Mouse (Mus musculus) heart, embryonic 15.5 days (tissue): ENCODE results near the gene Rapgef2. TPM values are rescaled to one million over a fixed set of nuclear protein-coding genes. Genes with fewer than 3 reads are reported as not detected.
A peak's percentile ranks its signal among the peaks of the same experiment; 100 is the strongest.

Source experiments
- ATAC-seq: fragments of 200-750 bp; cut with Nextera tagmentation; replicated peaks from 2 replicates; pipeline ENCODE4 v1.8.0; 2017; ENCODE audit warnings: low read depth, moderate TSS enrichment; ENCODE audit not compliant: insufficient number of reproducible peaks, insufficient read depth, low FRiP score
- H3K27ac ChIP-seq: fragments of 300-500 bp; sonication (generic); 2 replicates; pipeline ENCODE4 v1.5.1; 2015; ENCODE audit warnings: mild to moderate bottlenecking, inconsistent platforms
- H3K27me3 ChIP-seq: fragments of 300-500 bp; sonication (generic); 2 replicates; pipeline ENCODE4 v1.6.1; 2015; ENCODE audit warnings: inconsistent platforms
- H3K36me3 ChIP-seq: fragments of 300-500 bp; sonication (generic); 2 replicates; pipeline ENCODE4 v1.6.1; 2015; ENCODE audit warnings: mild to moderate bottlenecking, inconsistent platforms
- H3K4me1 ChIP-seq: fragments of 300-500 bp; sonication (generic); replicated peaks from 2 replicates; pipeline ENCODE4 v1.6.1; 2015; ENCODE audit warnings: inconsistent platforms
- H3K4me2 ChIP-seq: fragments of 300-500 bp; sonication (generic); 2 replicates; pipeline ENCODE4 v1.6.1; 2015; ENCODE audit warnings: inconsistent platforms, mild to moderate bottlenecking, moderate library complexity
- H3K4me3 ChIP-seq: fragments of 300-500 bp; sonication (generic); 2 replicates; pipeline ENCODE4 v1.5.1; 2015; ENCODE audit warnings: mild to moderate bottlenecking, inconsistent platforms
- H3K9ac ChIP-seq: fragments of 300-500 bp; sonication (generic); 2 replicates; pipeline ENCODE4 v1.6.1; 2015; ENCODE audit warnings: mild to moderate bottlenecking, inconsistent platforms
- H3K9me3 ChIP-seq: fragments of 300-500 bp; sonication (generic); replicated peaks from 2 replicates; pipeline ENCODE4 v1.6.1; 2016; ENCODE audit warnings: inconsistent platforms
- WGBS: fragments of 180-500 bp; shearing (Covaris S2); methylation state at CpG from one replicate; pipeline ENCODE4 v1.1.7; 2015; ENCODE audit warnings: mixed read lengths; 5-methylcytosine and 5-hydroxymethylcytosine counted together
- polyA plus RNA-seq: library from polyadenylated mRNA; unstranded; fragments of >200 nt; fragmentation: Nextera tagmentation; extraction: Ambion mirVana; gene quantifications from 2 replicates; pipeline ENCODE4 v1.2.1, GENCODE M21; 2015

The Rapgef2 gene
- polyA plus RNA-seq, 1 experiment from 2014 or later, result 5.7 TPM

DNA sequence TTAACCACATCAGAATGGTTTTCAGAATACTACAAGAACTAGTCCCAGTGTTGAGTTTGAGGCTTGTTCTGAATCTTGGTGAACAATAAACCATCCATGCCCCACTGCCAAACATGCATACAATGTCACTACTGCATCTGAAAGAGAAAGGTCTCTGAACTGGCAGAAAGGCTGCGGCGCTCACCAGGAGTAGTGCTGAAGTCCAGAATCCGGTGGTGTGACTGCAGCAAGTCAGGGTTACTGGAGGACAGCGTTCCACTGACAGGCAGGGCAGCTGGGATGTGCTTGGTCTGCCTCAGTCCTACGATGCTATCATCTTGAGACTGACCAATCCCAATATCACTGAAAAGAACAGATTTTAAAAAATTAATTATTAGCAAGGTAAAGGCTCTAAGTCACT lies 197.9 kb downstream of the Rapgef2 start:
- no peak for ATAC-seq
- Histone ChIP-seq H3K9ac (no peak overlapping the region), H3K4me1 (no peaks in the 10 kb centered on the region), H3K27ac (no peak overlapping the region), H3K4me3 (no peak overlapping the region), H3K27me3 (no peaks in the 10 kb centered on the region), H3K4me2 (no peak overlapping the region), H3K9me3 (no peaks in the 10 kb centered on the region), H3K36me3 (peaks cover 72% of the 10 kb centered on the region)
- 83% methylated on average over 5 of the region's 5 CpGs for WGBS

DNA sequence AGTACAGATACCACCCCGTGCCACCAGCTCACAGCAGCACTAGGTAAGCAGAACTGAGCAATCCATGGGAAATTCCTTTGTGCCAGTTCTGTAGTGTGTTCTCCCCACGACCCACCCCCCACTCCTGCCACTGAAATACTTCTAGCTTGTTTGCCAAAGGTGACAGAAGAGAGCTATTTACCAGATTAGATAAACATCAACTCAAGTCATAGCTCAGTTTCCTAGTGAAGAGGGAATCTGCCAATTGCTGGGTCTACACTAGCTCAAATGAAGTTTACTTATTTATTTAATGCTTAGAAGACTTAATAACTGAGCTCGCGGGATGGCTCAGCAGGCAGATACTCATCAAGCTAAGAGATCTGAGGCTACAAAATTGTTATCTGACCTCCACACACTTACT lies 200.0 kb downstream of the Rapgef2 start:
- Histone ChIP-seq H3K27ac (no peak overlapping the region), H3K9me3 (no peaks in the 10 kb centered on the region), H3K4me2 (no peak overlapping the region), H3K4me1 (no peaks in the 10 kb centered on the region), H3K9ac (no peak overlapping the region), H3K36me3 (peaks cover 71% of the 10 kb centered on the region), H3K4me3 (no peak overlapping the region), H3K27me3 (no peaks in the 10 kb centered on the region)
- 75% methylated on average over 4 of the region's 4 CpGs for WGBS
- no peak for ATAC-seq

GRCm38 (mm10) chr3:79083881-79084280 lies 202.4 kb downstream of the Rapgef2 start:
- no peak overlapping the region for H3K27ac ChIP-seq
- WGBS, result 91% methylated on average over 3 of the region's 3 CpGs
- H3K4me2 ChIP-seq, result no peak overlapping the region
- ATAC-seq, result no peak
- H3K9me3 ChIP-seq, result no peaks in the 10 kb centered on the region
- no peaks in the 10 kb centered on the region for H3K27me3 ChIP-seq
- no peak overlapping the region for H3K9ac ChIP-seq
- no peaks in the 10 kb centered on the region for H3K4me1 ChIP-seq
- H3K36me3 ChIP-seq, result peaks cover 78% of the 10 kb centered on the region
- H3K4me3 ChIP-seq, result no peak overlapping the region

DNA sequence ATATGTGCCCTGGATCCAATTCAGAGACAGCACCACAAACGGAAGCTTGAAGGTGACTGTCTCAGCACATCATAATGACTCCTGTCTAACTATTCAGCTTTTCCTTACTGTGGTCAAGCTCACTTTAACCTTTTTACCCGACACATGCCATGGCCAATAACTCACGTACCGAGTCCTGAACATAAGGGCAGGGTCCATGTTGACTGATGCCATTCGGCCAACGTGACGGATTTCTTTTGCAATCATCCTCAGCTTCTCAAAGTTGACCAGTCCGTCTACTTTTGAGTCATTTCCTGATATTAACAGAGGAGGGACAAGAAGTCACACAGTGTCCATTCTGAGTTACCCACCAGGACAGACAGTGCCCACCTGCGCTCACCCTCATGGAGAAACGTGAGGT lies 203.3 kb downstream of the Rapgef2 start:
- Histone ChIP-seq H3K27ac (no peak overlapping the region), H3K27me3 (no peaks in the 10 kb centered on the region), H3K4me2 (no peak overlapping the region), H3K4me3 (no peak overlapping the region), H3K4me1 (no peaks in the 10 kb centered on the region), H3K36me3 (peaks cover 86% of the 10 kb centered on the region), H3K9ac (no peak overlapping the region), H3K9me3 (no peaks in the 10 kb centered on the region)
- no peak for ATAC-seq
- WGBS, result 93% methylated on average over 10 of the region's 10 CpGs

DNA sequence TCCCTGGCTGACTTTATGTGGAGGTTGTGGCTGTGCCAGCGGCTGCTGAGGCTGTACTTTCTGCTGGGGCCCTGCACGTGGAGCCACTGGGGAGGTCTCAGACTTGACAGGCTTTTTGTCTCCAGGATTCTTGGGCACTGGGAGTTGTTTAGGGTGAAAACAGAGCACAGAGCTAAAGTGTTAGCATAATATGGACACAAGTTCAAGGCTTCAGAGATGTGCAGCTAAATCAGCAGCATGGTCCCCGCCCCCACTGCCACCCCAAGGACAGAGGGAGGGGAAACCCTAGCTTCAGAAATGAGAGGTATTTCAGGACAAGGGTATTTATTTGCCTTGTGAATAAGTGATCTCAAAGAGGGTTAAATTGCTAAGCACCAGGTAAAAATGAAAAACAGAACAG lies 207.2 kb downstream of the Rapgef2 start:
- WGBS, result 77% methylated on average over 3 of the region's 3 CpGs
- H3K36me3 ChIP-seq, result peaks cover 53% of the 10 kb centered on the region
- ATAC-seq, result no peak

DNA sequence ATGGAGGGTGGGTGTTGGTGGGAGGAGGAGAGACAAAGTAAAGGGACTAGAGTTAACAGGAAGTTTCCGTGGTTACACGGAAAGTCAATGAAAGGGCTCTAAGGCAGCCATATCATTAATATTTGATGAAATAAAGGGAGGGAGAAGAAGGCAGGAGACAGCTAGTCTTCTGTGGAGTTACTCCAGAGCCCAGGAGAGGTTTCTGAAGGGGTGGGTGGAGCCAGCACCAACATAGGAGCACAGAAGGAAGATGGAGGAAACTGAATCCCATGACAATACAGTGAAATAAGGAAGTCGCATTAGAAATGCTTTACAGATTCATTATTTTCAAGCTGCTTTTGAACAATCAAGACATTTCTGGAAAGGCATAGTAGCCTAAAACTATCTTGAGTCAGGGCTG lies 211.3 kb downstream of the Rapgef2 start:
- peaks cover 10% of the 10 kb centered on the region for H3K4me1 ChIP-seq
- H3K9ac ChIP-seq, result no peak overlapping the region
- H3K4me2 ChIP-seq, result no peak overlapping the region
- no peaks in the 10 kb centered on the region for H3K9me3 ChIP-seq
- 85% methylated on average over 3 of the region's 3 CpGs for WGBS
- no peak for ATAC-seq
- peaks cover 26% of the 10 kb centered on the region for H3K36me3 ChIP-seq
- no peak overlapping the region for H3K4me3 ChIP-seq
- H3K27me3 ChIP-seq, result no peaks in the 10 kb centered on the region
- no peak overlapping the region for H3K27ac ChIP-seq

More for the DNA sequence above, 207.2 kb downstream of the Rapgef2 start:
- no peak overlapping the region for H3K4me3 ChIP-seq
- H3K27me3 ChIP-seq, result no peaks in the 10 kb centered on the region
- no peak overlapping the region for H3K27ac ChIP-seq
- H3K9me3 ChIP-seq, result no peaks in the 10 kb centered on the region
- H3K4me2 ChIP-seq, result no peak overlapping the region
- no peak overlapping the region for H3K9ac ChIP-seq
- no peaks in the 10 kb centered on the region for H3K4me1 ChIP-seq

DNA sequence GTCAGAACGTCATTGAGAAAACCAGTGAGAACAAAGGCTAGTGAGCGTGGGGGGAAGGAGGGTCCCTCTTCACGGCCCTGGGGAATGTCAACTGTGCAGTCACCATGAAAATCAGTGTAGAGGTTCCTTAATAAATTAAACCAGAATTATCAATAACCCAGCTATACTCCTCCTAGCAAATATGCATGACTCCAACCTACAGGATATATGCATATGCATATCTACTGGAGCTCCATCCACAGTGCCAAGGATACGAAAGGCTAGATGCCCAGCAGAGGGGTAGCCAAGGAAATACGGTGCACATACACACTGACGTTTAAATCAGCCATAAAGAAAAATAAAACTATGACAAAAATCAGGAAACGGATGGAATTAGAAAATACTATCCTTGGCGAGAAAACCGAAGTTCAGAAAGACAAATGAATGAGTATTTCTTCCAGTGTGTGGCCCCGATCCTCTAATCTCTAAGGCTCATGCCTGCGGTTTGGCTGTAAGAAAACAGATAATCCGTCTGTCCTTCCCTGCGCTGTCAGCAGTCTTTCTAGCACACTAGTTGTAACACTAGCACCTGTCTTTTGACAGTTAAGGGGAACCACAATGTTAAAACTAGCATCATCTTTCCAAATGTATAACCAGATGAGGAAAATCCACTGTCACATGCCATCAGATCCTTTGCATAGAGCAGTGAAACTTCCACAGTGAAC lies 212.6 kb downstream of the Rapgef2 start:
- no peak overlapping the region for H3K4me3 ChIP-seq
- no peak overlapping the region for H3K4me2 ChIP-seq
- no peak overlapping the region for H3K9ac ChIP-seq
- peaks cover 24% of the 10 kb centered on the region for H3K36me3 ChIP-seq
- H3K9me3 ChIP-seq, result no peaks in the 10 kb centered on the region
- peaks cover 10% of the 10 kb centered on the region for H3K4me1 ChIP-seq
- ATAC-seq, result no peak
- H3K27me3 ChIP-seq, result no peaks in the 10 kb centered on the region
- no peak overlapping the region for H3K27ac ChIP-seq
- WGBS, result 80% methylated on average over 13 of the region's 13 CpGs

DNA sequence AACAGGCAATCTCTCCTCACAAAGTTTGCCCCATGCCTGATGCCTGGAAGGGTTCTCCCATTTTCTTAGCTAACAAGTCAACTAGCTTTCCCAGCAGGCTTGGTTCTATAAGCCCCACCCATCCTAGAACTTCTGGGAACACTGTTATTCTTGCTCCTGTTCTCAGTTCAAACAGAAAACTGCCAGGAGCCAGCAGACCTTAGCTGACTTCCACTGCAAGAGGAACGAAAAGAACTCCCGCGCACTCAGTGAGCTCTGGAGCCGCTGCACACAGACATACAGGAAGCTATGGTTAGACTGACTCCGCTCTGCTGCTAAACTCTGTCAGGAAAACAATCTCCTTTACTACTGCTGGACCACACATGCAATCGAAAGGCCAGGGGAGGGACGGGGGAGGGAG lies 214.8 kb downstream of the Rapgef2 start:
- Histone ChIP-seq H3K27ac (peak overlapping the region; percentile 89), H3K9me3 (no peaks in the 10 kb centered on the region), H3K4me2 (peak overlapping the region; percentile 57), H3K27me3 (no peaks in the 10 kb centered on the region), H3K4me1 (peaks cover 10% of the 10 kb centered on the region), H3K36me3 (peaks cover 28% of the 10 kb centered on the region), H3K9ac (no peak overlapping the region), H3K4me3 (peak overlapping the region; percentile 34)
- WGBS, result 4% methylated on average over 6 of the region's 7 CpGs
- peak; percentile 47; the same call in 1 of the 2 replicates for ATAC-seq

GRCm38 (mm10) chr3:79069891-79070290 lies 216.4 kb downstream of the Rapgef2 start:
- Histone ChIP-seq H3K9ac (no peak overlapping the region), H3K27ac (no peak overlapping the region), H3K4me2 (no peak overlapping the region), H3K9me3 (no peaks in the 10 kb centered on the region), H3K27me3 (no peaks in the 10 kb centered on the region), H3K36me3 (peaks cover 34% of the 10 kb centered on the region), H3K4me3 (no peak overlapping the region), H3K4me1 (peaks cover 10% of the 10 kb centered on the region)
- ATAC-seq, result no peak
- 87% methylated on average over 10 of the region's 10 CpGs for WGBS

GRCm38 (mm10) chr3:79068976-79069375 lies 217.3 kb downstream of the Rapgef2 start:
- Histone ChIP-seq H3K4me3 (no peak overlapping the region), H3K36me3 (peaks cover 40% of the 10 kb centered on the region), H3K27me3 (no peaks in the 10 kb centered on the region), H3K27ac (no peak overlapping the region), H3K9me3 (no peaks in the 10 kb centered on the region), H3K9ac (no peak overlapping the region), H3K4me1 (peaks cover 10% of the 10 kb centered on the region), H3K4me2 (no peak overlapping the region)
- ATAC-seq, result no peak
- 87% methylated on average over 11 of the region's 11 CpGs for WGBS

DNA sequence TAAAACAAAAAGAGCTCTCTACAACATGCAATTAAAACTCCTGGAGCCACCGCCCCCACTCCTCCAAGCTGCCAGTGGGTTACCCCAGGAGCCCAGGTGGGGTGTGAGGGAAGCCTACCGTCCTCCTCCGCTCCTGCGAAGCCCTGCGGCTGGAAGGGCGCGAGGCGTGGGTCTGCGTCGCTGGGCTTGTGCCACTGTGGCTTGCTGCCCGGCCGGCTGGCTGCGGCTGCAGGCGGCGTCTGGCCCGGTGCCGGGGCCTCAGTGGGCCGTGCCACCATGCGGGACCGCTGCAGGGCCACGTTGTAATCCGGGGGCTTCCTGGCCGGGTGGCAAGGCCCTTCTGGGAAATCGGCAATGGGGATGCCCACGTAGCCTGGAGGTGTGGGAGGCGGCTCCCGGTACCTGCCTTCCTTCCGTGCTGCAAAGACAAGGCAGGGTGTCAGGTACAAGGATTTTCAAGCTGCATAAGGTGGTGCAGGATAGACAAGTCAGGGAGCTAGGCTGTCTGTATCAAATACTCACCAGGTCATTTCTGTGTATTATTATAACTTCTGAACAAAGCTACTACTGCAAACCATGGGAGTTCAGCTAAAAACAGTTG lies 219.8 kb downstream of the Rapgef2 start:
- H3K4me3 ChIP-seq, result no peak overlapping the region
- H3K27ac ChIP-seq, result no peak overlapping the region
- H3K9ac ChIP-seq, result no peak overlapping the region
- 76% methylated on average over 28 of the region's 28 CpGs for WGBS
- ATAC-seq, result no peak
- peaks cover 5% of the 10 kb centered on the region; the same call in 1 of the 2 replicates for H3K4me1 ChIP-seq
- peaks cover 36% of the 10 kb centered on the region for H3K36me3 ChIP-seq
- no peaks in the 10 kb centered on the region for H3K9me3 ChIP-seq
- H3K27me3 ChIP-seq, result no peaks in the 10 kb centered on the region
- H3K4me2 ChIP-seq, result no peak overlapping the region

DNA sequence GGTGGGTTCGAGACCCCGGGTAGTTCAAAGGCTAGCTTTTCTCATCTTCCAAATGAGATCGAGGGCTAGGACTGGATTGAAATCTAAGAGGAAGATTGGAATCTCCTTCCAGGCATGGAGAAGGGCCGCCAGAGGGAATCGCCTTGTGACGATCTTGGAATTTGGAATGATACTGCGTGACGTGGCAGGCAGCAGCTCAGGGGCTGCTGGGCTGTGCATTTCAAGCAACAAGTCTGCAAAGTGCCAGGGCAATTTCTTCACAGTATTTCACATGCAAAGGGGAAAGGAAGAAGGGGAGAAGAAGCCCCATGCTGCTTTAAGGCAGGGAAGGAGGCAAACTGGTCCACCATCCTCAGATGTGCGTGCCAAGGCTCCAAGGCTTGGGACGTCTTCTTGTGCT lies 222.2 kb downstream of the Rapgef2 start:
- Histone ChIP-seq H3K27me3 (no peaks in the 10 kb centered on the region), H3K27ac (no peak overlapping the region), H3K36me3 (peaks cover 33% of the 10 kb centered on the region), H3K9ac (no peak overlapping the region), H3K4me3 (no peak overlapping the region), H3K9me3 (no peaks in the 10 kb centered on the region), H3K4me1 (no peaks in the 10 kb centered on the region), H3K4me2 (no peak overlapping the region)
- 87% methylated on average over 10 of the region's 10 CpGs for WGBS
- ATAC-seq, result no peak
